Mouse (Mus musculus): Measurements from ENCODE around the gene Neurog3.
A peak's percentile ranks its signal among the peaks of the same experiment; 100 is the strongest.

DNA sequence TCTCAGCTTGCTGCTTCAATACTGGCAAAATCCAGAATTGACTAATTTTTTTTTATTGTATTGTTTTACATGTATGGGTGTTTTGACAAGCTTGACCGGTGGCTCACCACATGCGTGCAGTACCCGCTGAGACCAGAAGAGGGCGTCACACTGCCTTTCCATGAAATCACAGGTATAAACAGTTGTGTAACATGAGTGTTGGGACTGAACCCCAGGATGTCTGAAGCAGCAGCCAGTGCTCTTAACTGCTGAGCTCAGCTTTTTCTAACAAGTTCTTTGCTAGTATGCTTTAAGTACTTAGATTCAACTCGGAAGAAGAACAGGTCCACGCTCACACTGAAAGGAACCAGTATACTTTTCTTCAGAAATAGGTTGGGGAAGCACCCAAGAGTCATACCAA is 5.8 kb upstream of the Neurog3 start:
- TF ChIP-seq CTCF (IDR thresholded peaks at IDR 0.05; ENCODE audit: extremely low read depth, insufficient read length, insufficient replicate concordance, low read depth, low read length) (peak; percentile 55; the same call in 1 of the 2 replicates), POLR2A (IDR thresholded peaks at IDR 0.05; ENCODE audit: low read depth, low read length) (no peak)

Measured in small intestine, adult 2 months (tissue).